Mouse (Mus musculus) forebrain, embryonic 14.5 days (tissue): ENCODE measurements around the gene Dlgap5. TPM values are rescaled to one million over a fixed set of nuclear protein-coding genes. Genes with fewer than 3 reads are reported as not detected.

Source experiments
- ATAC-seq: fragments of 200-750 bp; cut with Nextera tagmentation; 2 replicates; pipeline ENCODE4 v1.8.0; 2017; ENCODE audit warnings: mild to moderate bottlenecking, moderate library complexity
- DNase-seq: peaks from one replicate; pipeline ENCODE4 v3.0.0-alpha.2; 2015; ENCODE audit warnings: low spot score
- H3K27ac ChIP-seq: fragments of 300-500 bp; sonication (generic); 2 replicates; pipeline ENCODE4 v1.5.1; 2014; ENCODE audit warnings: low read depth, mild to moderate bottlenecking, control low read depth, low read length, moderate library complexity
- H3K27me3 ChIP-seq: fragments of 300-500 bp; sonication (generic); replicated peaks from 2 replicates; pipeline ENCODE4 v1.6.1; 2014; ENCODE audit warnings: low read length, control low read depth, mixed read lengths; ENCODE audit not compliant: control insufficient read depth, insufficient read depth
- H3K36me3 ChIP-seq: fragments of 300-500 bp; sonication (generic); 2 replicates; pipeline ENCODE4 v1.6.1; 2014; ENCODE audit warnings: low read length, control low read depth; ENCODE audit not compliant: control insufficient read depth, insufficient read depth
- H3K4me1 ChIP-seq: fragments of 300-500 bp; sonication (generic); 2 replicates; pipeline ENCODE4 v1.6.1; 2014; ENCODE audit warnings: antibody characterized with exemption, low read length, control low read depth; ENCODE audit not compliant: control insufficient read depth, insufficient read depth
- H3K4me2 ChIP-seq: fragments of 300-500 bp; sonication (generic); 2 replicates; pipeline ENCODE4 v1.6.1; 2014; ENCODE audit warnings: mild to moderate bottlenecking, control low read depth, low read length
- H3K4me3 ChIP-seq: fragments of 300-500 bp; sonication (generic); 2 replicates; pipeline ENCODE4 v1.5.1; 2014; ENCODE audit warnings: low read depth, low read length, control low read depth
- H3K9ac ChIP-seq: fragments of 300-500 bp; sonication (generic); 2 replicates; pipeline ENCODE4 v1.6.1; 2014; ENCODE audit warnings: mild to moderate bottlenecking, low read length, control low read depth, moderate library complexity
- H3K9me3 ChIP-seq: fragments of 300-500 bp; sonication (generic); replicated peaks from 2 replicates; pipeline ENCODE4 v1.6.1; 2016; ENCODE audit warnings: low read length, control low read depth, mixed read lengths; ENCODE audit not compliant: control insufficient read depth
- whole genome bisulfite sequencing: fragments of 180-500 bp; shearing (Covaris S2); extraction: QIAGEN DNeasy Blood & Tissue Kit; methylation state at CpG from one replicate; pipeline ENCODE4 v1.1.7; 2014; 5-methylcytosine and 5-hydroxymethylcytosine counted together
- polyA plus RNA-seq: library from polyadenylated mRNA; unstranded; fragments of >200 nt; fragmentation: Nextera tagmentation; extraction: Ambion mirVana; gene quantifications from 2 replicates; pipeline ENCODE4 v1.2.1, GENCODE M21; 2014

The Dlgap5 gene
- polyA plus RNA-seq, 1 experiment from 2014 or later = 23.5 TPM

GRCm38 (mm10) chr14:47445331-47446095 is 27.3 kb upstream of the Dlgap5 start:
- H3K9ac ChIP-seq = no peak overlapping the region
- H3K4me1 ChIP-seq = no peaks in the 10 kb centered on the region
- no peak overlapping the region for H3K27ac ChIP-seq
- H3K4me3 ChIP-seq = no peak overlapping the region
- 45% methylated on average over 9 of the region's 9 CpGs for WGBS
- H3K4me2 ChIP-seq = no peak overlapping the region
- H3K9me3 ChIP-seq = no peaks in the 10 kb centered on the region
- ATAC-seq = 0 out of 2 replicates have a peak, but pooled peaks have one; percentile 58
- H3K27me3 ChIP-seq = no peaks in the 10 kb centered on the region
- peak; percentile 70 for DNase-seq
- H3K36me3 ChIP-seq = no peaks in the 10 kb centered on the region

GRCm38 (mm10) chr14:47444907-47445306 is 26.7 kb upstream of the Dlgap5 start:
- Histone ChIP-seq H3K27ac (no peak overlapping the region), H3K36me3 (no peaks in the 10 kb centered on the region), H3K4me2 (no peak overlapping the region), H3K4me3 (no peak overlapping the region), H3K9me3 (peaks cover 3% of the 10 kb centered on the region), H3K27me3 (no peaks in the 10 kb centered on the region), H3K4me1 (no peaks in the 10 kb centered on the region), H3K9ac (no peak overlapping the region)
- no peak for DNase-seq
- ATAC-seq = no peak
- WGBS = 85% methylated on average over 2 of the region's 2 CpGs

- ATAC-seq = no peak
- WGBS = 71% methylated on average over 3 of the region's 3 CpGs
- Histone ChIP-seq H3K36me3 (no peaks in the 10 kb centered on the region), H3K4me1 (no peaks in the 10 kb centered on the region), H3K9ac (no peak overlapping the region), H3K4me3 (no peak overlapping the region), H3K9me3 (peaks cover 7% of the 10 kb centered on the region), H3K27me3 (no peaks in the 10 kb centered on the region), H3K27ac (no peak overlapping the region), H3K4me2 (no peak overlapping the region)
- DNase-seq = no peak
Observed at GRCm38 (mm10) chr14:47438947-47439346, 20.7 kb upstream of the Dlgap5 start.

GRCm38 (mm10) chr14:47432987-47433386 is 14.8 kb upstream of the Dlgap5 start:
- Histone ChIP-seq H3K27ac (no peak overlapping the region), H3K4me1 (no peaks in the 10 kb centered on the region), H3K4me2 (no peak overlapping the region), H3K9ac (no peak overlapping the region), H3K9me3 (no peaks in the 10 kb centered on the region), H3K27me3 (no peaks in the 10 kb centered on the region), H3K4me3 (no peak overlapping the region), H3K36me3 (no peaks in the 10 kb centered on the region)
- no peak for DNase-seq
- no peak for ATAC-seq

GRCm38 (mm10) chr14:47422466-47422865 is 4.3 kb upstream of the Dlgap5 start:
- no peaks in the 10 kb centered on the region for H3K36me3 ChIP-seq
- 68% methylated on average over 4 of the region's 4 CpGs for WGBS
- H3K9ac ChIP-seq = no peak overlapping the region
- no peaks in the 10 kb centered on the region for H3K27me3 ChIP-seq
- DNase-seq = no peak
- no peak overlapping the region for H3K4me2 ChIP-seq
- H3K9me3 ChIP-seq = no peaks in the 10 kb centered on the region
- H3K4me3 ChIP-seq = no peak overlapping the region
- ATAC-seq = no peak
- H3K27ac ChIP-seq = no peak overlapping the region
- peaks cover 2% of the 10 kb centered on the region for H3K4me1 ChIP-seq

GRCm38 (mm10) chr14:47421606-47422005 is 3.4 kb upstream of the Dlgap5 start:
- no peaks in the 10 kb centered on the region for H3K9me3 ChIP-seq
- DNase-seq (no peak), ATAC-seq (no peak)
- H3K4me1 ChIP-seq = peaks cover 5% of the 10 kb centered on the region
- H3K27ac ChIP-seq = no peak overlapping the region
- no peaks in the 10 kb centered on the region for H3K36me3 ChIP-seq
- no peak overlapping the region for H3K9ac ChIP-seq
- H3K27me3 ChIP-seq = no peaks in the 10 kb centered on the region
- no peak overlapping the region for H3K4me3 ChIP-seq
- 47% methylated on average over 2 of the region's 2 CpGs for WGBS
- no peak overlapping the region for H3K4me2 ChIP-seq

GRCm38 (mm10) chr14:47419723-47420276 is 1.6 kb upstream of the Dlgap5 start:
- ATAC-seq (no peak), DNase-seq (no peak)
- H3K4me1 ChIP-seq = peaks cover 5% of the 10 kb centered on the region

GRCm38 (mm10) chr14:47419034-47419625 is 923 bp upstream of the Dlgap5 start:
- H3K4me1 ChIP-seq = peaks cover 5% of the 10 kb centered on the region
- H3K4me3 ChIP-seq = no peak overlapping the region
- H3K4me2 ChIP-seq = no peak overlapping the region
- H3K9ac ChIP-seq = no peak overlapping the region
- 88% methylated on average over 9 of the region's 9 CpGs for WGBS
- no peak overlapping the region for H3K27ac ChIP-seq
- ATAC-seq = no peak
- no peaks in the 10 kb centered on the region for H3K9me3 ChIP-seq
- no peaks in the 10 kb centered on the region for H3K27me3 ChIP-seq
- DNase-seq = no peak
- H3K36me3 ChIP-seq = peaks cover 17% of the 10 kb centered on the region

More at GRCm38 (mm10) chr14:47419723-47420276, 1.6 kb upstream of the Dlgap5 start:
- Histone ChIP-seq H3K9me3 (no peaks in the 10 kb centered on the region), H3K4me2 (no peak overlapping the region), H3K9ac (no peak overlapping the region), H3K4me3 (no peak overlapping the region), H3K27ac (no peak overlapping the region), H3K36me3 (peaks cover 11% of the 10 kb centered on the region; the same call in 1 of the 2 replicates), H3K27me3 (no peaks in the 10 kb centered on the region)
- WGBS = 95% methylated on average over 24 of the region's 24 CpGs

- 56% methylated on average over 5 of the region's 5 CpGs for WGBS
- H3K9me3 ChIP-seq = no peaks in the 10 kb centered on the region
Observed at GRCm38 (mm10) chr14:47418666-47418991, 422 bp upstream of the Dlgap5 start.

More at GRCm38 (mm10) chr14:47418666-47418991, 422 bp upstream of the Dlgap5 start:
- Histone ChIP-seq H3K4me3 (peak overlapping the region; percentile 46), H3K27ac (no peak overlapping the region), H3K36me3 (peaks cover 22% of the 10 kb centered on the region), H3K9ac (peak overlapping the region; percentile 46; the same call in 1 of the 2 replicates), H3K27me3 (no peaks in the 10 kb centered on the region), H3K4me2 (peak overlapping the region; percentile 58), H3K4me1 (peaks cover 5% of the 10 kb centered on the region)
- ATAC-seq = no peak
- DNase-seq = no peak
